Mouse (Mus musculus): ENCODE measurements around the gene Gpr156.

The Gpr156 gene

DNA sequence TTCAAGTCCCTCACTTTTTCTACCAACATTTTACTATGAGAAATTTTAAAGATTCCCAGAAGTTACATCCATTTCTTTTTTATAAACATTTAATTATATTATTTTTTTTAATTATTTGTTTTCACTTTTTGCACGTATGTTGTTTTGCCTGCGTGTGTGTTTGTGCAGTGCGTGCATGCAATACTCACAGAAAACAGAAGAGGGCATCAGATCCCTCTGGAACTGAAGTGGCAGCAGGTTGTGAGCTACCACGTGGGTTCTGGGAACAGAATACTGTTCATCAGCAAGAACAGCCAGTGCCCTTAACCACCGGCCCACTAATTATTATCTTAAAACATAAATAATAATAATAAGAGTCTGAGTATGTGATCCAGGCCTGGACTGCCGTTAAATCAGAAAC is 2.7 kb downstream of the Gpr156 start:
- DNase-seq (ENCODE audit: low spot score): no peak

DNA sequence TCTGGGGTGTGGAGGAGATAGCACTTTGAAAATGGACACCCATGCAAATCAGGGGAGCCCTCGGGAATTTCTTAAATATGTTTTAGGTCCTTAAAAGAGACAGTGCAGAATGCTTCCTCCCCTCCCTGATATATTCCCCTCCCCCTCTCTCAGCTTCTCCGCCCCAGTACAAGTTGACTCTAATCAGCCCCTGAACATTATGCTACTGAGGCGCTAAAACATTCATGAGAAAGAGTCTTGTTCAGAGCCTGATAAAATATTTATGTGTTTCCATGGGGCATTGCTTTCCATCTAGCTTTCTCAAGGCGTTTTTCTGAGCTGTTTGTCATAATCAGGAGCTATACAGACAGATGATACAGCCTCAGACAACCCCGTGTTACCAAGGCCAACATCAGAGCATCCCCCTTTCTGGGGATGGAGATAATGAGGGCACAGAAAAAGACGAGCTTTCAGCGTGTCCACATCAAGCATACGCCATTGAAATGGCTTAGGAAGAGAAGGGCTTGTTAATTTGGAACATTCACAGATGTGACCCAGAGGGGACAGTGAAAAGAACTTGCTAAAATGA is 4.6 kb downstream of the Gpr156 start:
- no peak for DNase-seq (ENCODE audit: low spot score)

DNA sequence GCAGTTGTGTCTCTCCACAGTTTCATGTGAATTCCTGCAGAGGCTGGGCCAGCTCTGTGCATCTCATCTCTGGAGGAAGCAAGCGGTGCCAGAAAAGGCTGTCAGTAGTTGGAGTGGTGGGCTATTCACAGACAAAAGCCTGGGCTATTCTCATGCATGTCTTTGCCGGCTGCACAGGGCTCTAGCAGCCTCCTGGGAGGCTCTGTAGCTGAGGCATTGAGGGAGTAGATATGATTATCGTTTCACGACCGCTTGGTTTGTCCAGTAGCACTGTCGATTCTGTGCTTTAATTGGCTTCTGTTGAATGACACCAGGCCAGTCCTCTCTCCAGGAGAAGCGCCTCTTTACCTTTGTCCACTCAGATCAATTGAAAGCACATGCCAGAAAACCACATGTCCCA is 9.8 kb downstream of the Gpr156 start:
- DNase-seq (ENCODE audit: low spot score): no peak

DNA sequence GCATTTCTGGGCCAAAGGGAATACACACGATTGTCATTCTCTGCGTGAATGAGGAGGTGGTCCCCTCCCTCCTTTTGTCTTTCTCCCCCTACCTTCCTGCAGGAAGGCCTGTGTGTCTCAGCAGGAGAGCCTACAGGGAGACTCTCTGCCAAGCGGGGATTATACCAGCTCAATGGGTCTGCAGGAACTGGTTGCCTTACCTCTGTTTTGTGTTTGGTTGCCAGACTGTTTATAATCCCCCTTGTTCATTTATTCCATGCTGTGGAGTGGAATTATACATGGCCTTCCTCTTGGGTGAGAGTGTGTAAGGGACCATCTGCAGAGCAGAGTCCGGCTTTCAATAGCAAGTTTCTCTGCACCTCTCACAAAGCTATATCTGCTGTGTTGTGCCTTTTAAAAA is 10.8 kb downstream of the Gpr156 start:
- DNase-seq (ENCODE audit: low spot score): no peak

DNA sequence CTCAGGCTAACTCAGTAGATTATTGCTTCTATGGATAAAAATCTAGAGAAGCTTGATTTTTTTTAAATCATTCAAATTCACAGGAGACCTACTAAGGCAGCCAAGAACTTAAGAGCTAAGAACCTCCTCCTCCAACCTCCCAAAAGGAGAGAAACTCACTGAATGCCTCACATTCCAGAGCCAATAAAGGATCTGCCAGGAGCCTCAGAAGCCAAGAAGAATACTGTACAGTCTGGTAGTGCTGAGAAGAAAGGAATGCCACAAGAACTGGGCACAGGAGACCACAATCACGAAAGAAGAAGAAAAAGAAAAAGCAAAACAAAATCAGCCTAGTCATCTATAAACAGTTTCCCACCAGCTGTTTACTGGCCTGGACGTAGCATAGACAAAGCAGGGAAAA is 12.7 kb downstream of the Gpr156 start:
- DNase-seq (ENCODE audit: low spot score): no peak

DNA sequence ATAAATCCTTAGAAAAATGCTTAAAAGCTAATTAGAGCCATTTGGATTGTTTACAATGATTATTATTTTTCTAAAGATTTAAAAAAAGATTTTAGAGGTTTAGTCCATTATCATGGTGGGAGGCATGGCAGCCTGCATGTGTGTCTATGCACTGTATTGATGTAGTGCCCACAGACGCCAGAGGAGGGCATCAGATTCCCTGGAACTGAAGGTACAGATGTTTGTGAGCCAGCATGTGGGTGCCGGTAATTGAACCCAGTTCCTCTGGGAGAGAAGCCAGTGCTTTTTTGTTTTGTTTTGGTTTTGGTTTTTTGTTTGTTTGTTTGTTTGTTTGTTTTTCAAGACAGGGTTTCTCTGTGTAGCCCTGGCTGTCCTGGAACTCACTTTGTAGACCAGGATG is 13.3 kb downstream of the Gpr156 start:
- no peak for DNase-seq (ENCODE audit: low spot score)

DNA sequence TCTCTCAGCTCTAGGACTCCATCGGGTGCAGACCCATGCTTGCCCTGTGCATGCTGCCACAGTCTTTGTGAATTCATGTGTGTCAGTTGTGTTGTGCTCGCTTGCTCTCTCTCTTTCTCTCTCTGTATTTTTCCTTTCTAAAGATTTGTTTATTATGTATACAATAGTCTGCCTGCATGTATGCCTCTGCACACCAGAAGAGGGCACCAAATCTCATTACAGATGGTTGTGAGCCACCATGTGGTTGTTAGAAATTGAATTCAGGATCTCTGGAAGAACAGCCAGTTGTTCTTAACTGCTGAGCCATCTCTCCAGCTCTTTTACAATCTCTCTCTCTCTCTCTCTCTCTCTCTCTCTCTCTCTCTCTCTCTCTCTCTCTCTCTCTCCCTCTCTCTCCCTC is 18.6 kb downstream of the Gpr156 start:
- DNase-seq (ENCODE audit: low spot score): no peak

DNA sequence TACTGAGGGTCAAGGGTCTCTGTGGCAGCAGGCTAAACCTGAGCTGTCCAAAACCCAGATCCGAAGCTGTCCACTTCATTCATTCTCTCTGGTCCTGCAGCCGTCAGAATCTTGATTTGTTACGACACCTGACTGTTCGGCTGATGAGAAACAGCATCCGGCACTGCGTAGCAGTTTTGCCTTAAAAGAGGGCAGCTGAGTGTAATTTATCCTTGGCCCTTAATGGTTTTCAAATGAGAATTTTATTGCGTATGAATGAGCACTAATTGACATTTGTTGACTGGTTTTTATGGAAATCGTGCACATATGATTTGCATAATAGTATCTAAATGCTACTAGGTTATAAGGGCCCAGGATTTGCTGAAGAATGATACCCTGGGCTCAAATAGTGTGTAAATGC is 21.0 kb downstream of the Gpr156 start:
- no peak for DNase-seq (ENCODE audit: low spot score)

DNA sequence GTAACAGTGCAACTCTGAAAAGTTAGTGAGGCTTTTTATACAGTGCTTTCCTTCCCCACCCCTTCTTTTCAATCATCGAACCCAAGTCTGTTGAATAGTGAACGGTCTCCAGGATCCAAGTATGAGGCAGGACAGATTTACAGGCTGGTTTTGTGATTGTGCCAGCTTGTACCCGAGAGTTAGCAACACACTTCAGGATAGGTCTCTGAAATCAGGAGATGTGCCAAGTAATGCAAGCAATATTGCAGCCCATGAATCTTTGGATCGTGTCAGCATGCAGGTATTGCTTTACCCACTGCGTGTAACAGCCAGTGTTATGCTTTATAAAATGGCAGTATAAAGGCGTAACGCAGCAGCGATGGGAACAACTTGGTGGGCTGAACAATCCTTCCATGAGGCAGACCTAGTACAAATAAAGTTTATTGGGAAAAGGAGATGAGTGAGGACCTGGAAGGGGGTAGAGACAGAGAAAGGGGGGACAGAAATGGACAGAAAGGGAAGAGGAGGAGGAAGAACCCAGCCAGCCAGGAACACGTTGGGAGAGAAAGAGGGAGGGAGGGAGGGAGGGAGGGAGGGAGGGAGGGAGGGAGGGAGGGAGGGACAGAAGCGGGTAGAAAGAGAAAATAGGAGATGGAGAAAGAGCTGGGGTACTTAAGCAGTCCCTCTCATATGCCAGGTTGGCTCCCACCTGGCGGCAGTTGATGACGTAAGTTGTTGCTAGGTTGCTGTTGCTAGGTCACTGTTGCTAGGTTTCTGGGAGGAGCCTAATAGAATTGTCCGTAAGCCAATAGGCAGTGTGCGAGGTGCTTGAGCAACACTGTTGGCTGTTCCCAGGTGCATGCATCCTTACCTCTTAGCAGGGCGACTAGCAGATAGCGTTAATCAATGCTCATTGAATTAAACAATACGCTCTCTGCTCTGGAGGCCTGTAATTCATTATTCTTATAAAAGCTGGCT is 22.1 kb downstream of the Gpr156 start:
- no peak for DNase-seq (ENCODE audit: low spot score)

DNA sequence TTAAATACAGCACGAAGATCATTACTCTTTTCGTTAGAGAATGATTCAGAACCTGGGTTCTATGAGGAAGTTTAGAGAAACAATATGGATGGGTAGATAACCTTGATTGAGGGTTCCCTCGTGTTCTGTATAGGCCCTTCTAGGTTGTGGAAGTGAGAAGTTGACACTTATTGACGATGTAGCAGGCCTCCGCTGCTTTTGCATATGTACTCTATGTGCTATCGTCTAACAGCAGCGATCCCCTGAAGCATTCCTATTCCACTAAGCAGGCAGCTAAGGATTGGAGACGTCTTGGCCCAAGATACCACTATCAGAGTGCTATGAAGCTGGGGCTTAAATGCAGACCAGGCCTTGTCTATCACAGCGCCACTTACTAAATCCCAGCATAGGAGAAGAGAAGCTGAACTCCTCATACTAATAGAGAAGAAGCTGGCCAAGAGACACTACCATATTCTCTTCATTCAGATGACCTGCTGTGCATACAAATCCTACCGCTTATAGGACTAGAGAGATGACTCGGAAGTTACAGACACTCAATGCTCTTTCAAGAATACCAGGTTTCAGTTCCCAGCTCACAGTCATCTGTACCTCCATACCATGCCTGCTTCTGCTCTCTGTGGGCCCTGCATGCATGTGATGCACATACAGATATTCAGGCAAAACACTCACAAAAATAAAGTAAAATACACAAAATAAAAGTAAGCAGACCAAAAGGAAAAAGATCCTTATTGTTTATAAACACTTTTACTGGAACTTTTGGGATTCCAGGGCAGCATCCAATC is 23.0 kb downstream of the Gpr156 start:
- DNase-seq (ENCODE audit: low spot score): no peak

DNA sequence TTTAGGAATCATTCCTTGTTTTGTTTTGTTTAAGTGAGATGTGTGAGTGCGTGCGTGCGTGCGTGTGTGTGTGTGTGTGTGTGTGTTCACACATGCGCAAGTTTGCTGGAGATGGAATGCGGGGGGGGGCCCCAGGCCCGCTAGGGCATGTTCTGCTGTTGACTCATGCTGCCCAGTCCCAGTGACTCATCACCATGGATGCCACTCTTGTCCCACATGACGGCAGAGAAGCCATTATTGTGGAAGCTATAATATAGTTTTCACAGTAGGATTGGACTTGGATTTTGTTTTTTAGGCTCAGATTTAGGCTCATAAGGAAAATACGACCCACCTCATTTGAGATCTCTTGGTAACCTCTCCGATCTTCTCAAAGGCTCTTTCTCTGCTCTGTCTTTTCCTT is 24.0 kb downstream of the Gpr156 start:
- no peak for DNase-seq (ENCODE audit: low spot score)

DNA sequence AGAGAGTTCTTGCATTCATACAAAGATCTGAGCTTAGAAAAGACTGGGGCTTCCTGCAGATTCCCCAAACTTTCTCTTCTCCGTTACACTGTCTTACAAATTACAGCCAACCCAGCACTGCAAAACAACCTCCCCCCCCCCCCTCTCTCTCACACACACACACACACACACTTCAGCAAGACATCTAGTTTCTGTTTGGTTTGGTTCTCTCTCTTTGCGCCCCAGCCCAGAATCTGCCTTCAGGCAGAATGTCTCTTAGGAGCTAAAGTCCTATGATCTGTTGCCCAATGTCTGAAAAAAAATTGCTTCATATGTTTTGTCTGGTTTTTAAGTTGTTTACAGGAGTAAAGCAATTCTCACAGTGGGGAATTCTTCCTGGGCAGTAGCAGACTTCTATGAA is 27.4 kb downstream of the Gpr156 start:
- DNase-seq (ENCODE audit: low spot score): no peak

DNA sequence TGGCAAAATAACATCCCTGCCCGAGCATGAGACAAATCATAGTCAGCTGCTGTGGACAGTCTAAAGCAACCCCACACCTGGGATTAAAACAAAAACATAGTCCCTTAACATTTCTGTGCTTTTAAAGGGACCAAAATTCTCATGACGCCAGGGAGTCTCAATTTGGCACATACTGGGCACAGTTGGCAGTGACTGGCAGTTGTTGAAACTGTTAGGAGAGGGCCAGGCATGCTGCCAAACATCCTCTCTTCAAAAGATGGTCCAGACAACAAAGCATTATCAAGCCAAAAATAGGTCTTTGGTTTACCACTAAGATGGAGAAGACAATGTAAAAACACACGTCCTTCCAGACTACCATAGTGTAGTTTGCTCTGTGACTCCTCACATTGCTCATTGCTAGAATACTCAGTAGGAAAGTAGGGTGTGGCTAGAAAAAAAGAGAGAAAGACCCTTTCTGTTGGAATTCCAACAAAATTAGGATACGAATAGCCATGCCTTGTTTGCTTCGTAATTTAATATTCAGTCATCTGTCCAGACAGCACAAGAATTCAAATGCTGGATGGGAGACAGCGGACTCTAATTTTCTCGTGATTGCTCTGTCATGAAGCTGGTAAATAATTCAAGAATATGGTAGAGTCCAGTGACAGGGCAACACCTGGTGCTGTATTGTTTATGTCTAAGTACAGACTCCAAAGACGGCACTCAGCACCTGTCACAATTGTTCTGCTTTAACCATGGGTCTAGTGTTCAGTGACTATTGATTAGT is 28.9 kb downstream of the Gpr156 start:
- DNase-seq (ENCODE audit: low spot score): no peak

DNA sequence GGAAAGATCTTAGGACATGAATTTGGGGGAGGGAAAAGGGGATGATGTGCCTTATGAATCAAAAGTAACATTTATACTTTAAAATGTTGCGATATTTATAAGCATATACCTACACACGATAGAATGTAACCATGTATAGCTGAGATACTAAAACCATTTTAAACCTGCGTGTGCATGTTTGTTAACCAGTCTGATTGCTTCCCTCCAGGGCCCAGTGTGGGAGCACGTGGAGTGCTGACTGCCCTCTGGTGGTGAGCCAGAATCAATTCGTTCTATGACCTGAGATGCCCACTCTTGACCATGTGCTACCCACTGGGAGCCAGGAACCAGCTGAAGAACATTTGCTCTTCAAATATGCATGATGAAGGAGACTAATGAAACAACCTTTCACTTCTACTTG is 30.9 kb downstream of the Gpr156 start:
- DNase-seq (ENCODE audit: low spot score): peak; percentile 22

DNA sequence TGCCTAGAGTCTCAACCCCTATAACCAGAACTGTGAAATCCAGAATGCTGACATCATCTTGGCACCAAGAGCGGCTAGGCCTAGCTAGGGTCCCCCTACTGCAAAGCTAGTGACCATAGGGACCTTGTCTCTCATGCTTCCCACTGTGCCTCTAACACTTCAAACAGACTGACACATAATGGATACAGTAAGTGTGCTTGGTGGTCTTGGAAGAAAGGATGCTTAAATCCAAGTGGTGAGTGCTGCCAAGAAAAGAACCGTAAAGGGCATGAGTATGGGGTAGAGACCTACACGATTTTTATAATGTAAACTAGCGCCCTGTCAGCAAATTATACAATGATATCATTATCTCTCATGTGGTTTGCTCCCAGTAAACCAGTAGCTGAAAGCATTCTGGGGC is 32.1 kb downstream of the Gpr156 start:
- DNase-seq (ENCODE audit: low spot score): no peak

DNA sequence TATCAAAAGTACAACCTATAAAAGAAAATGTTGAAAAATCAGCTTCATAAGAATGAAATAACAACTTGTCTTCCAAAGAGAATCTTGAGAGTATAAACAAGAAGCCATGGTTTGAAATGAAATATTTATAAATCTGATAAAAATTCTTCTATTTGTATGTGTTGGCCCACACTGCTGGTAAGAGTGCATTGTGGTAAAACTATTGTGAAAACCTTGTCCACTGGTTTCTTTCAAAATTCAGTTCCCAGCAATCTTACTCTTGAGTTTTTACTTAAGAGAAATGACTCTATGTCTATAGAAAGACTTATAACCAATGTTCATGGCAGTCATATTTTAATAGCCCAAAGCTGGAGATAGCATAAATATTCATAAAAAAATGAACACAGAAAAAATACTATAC is 34.9 kb downstream of the Gpr156 start:
- no peak for DNase-seq (ENCODE audit: low spot score)

DNA sequence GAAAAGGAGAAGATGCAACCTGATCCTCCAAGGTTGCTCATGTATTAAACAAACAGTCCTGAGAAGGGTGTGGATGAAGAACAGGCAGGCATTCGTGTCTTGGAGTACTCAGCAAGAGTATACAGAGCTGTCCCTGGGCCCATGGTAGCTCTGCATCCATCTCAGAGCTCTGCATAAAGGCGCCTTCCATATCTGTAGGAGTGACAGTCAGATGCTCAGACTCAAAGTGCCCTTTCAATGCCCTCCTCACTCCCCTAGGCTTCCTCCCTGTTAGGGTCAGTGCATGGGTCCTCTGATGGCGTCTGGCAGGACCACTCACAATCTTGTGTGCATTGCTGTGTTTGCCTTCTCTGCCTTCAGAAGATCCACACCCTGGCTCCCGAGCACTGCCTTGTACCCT is 36.9 kb downstream of the Gpr156 start:
- DNase-seq (ENCODE audit: low spot score): no peak

DNA sequence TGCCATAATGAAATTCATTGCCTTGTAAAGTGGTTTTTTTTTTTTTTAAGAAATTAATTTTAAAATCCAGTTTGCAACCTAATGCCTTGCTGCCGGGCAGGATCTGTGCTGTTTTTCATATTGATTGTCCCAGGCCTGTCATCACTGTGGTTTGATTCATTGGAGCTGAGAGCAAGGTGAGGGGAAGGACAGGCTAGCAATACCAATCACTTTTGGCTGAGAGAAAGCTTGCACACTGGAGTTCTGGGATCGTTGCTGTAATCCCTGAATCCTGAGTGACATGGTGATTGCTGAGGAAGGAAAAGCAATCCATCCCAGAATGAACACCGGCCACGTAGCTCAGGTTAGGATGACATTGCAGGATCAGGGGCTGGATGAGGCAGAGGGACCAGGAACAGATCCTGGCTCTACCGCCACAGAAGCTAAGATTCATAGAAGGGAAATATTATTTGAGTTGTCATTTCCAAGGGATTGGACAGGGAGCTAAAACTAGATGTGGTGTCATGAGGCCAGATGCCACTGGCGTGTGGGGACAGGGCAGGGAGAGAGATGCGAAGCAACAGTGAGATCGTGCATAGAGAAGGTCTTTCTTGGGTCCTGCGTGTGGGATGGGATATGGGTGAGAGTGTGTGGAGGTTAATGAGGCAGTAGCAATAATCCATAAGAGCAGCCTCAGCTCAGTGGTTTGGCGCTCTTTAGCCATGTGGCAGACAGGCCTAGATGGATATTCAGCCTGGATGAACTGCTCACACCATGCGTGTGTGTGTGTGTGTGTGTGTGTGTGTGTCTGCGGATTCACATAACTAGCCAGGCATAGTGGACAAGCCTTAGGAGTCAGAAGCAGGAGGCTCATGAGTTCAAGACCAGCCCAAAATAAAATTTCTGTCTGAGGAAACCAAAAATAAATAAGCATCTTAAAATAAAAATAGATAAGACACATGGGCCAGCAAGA is 38.0 kb downstream of the Gpr156 start:
- no peak for DNase-seq (ENCODE audit: low spot score)

DNA sequence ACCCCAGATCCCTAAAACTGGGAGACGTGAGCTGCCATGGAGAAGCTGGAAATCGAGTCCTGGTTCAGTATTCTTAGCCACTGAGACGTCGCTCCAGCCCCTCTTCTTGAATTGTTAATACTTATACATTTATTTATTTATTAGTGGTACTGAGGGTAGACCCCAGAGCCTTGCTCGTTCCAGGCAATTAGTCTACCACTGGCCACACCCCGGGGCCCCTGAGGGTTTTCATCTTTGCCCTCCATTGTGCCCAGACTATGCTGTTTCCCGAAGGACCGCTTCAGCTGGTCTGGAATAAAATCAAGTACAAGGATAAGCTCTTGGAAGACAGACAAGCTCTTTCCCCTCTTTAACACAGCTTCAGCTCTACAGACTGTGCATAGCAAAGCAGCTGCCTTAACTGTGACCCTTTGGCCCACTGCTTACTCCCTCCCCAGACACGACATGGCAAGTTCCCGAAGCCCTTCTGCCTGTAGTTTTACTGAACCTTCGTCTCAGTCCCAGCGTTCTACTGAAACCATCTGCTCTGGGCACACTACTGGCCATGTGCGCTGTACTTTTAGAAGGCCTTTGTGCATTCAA is 39.1 kb downstream of the Gpr156 start:
- DNase-seq (ENCODE audit: low spot score): no peak

DNA sequence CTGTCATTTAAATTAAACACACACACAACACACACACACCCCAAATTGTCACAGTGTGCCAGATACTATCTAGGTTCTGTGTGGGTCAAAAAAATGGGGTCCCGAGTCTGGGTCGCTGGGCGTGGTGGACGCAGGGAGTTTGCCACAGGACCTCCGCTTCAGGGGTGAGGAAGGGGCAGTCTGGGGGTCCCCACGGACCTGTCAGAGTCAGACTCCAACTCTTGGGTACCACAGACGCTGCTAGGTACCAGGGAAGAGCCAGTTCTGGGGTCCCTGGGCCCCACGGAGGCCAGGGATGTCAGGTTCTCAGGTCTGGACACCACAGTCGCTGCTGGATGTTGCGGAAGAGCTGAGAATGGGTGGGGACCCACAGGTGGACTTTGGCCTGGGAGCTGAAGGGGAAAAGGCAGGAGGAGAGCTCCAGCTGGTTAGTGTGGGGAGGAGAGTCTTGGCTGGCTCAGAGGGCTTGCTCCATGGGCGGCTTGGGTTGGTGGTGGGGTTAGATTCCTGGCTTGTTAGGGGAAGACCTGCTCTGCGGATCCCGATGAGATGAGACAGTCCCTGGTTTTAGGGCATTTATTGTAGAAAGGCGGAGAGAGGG is 39.9 kb downstream of the Gpr156 start:
- no peak for DNase-seq (ENCODE audit: low spot score)
